ENCODE assay signal across 9 mouse cellular contexts in the genomic region with DNA sequence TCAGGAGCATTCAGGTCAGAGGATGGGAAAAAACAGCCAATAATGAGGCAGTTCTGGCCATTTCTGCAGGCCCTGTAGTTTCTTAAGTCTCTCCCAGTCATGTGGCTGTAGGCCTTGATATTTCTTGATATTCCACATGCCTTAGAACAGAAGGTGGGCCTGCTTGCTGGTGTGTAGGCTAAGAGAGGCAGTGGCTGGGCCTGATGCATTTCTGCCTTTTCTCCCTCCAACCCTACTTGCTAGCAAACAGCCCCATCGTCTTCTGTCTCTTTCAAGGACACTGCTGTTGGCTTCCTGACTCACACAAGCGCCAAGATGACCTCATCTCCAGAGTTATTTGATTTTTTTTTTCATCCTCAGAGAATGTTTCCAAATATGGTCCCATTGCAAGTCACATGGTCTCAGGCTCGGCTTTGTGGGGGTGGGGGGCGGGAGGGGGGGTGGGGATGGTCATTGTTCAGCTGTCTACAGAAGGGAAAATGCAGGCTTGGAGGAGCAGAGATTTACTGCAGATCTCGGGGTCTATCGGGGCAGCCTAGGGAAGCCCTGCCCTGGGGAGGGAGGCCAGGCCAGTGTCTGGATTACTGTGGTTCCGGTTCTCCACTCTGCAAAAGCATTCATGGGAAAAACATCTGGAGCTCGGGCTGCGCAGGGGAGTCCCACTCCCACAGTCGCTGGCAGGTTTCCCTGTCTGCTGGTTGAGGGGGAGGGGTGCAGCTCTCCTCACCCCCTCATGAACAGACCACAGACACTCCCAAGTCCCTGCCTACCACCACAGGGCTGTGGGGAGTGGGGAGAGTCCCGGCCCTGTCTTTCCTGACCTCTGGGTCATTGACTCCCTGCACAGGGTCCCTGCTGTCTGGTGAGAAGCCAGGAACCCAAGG. TPM values are rescaled to one million over a fixed set of nuclear protein-coding genes. Genes with fewer than 3 reads are reported as not detected.
DNase-seq lines count a peak whose midpoint lies in the region; ATAC-seq and TF ChIP-seq lines count a peak whose summit lies in the region.
"Had no signal": no experiment of that assay in that cellular context is flagged by ENCODE, and none has a peak within 500 bp of the region (broad histone marks: within the 10 kb centered on the region; RNA-seq: fewer than 3 reads in every experiment).

No protein-coding gene starts in this region.

- peak overlapping the region; percentile 64 for H3K27ac ChIP-seq in ES-E14 (ENCODE audit: insufficient read depth, low read depth, low read length, poor library complexity, severe bottlenecking)
- H3K27ac ChIP-seq in intestine, postnatal 0 days (ENCODE audit: low read depth, low read length) = peak overlapping the region; percentile 89

- in situ Hi-C loops in ES-E14 (cut with MboI; ENCODE audit: low sequenced_read_pairs in 2 of 2, unreplicated experiment in 2 of 2) = no loop called here

- peaks cover 11 to 36% of the 10 kb centered on the region in 2 experiments; a peak in 3 of 4 replicates for H3K4me1 ChIP-seq in ES-E14 (ENCODE audit: control insufficient read depth in 2 of 2, insufficient read depth in 2 of 2, low read length in 2 of 2, poor library complexity in 1 of 2)
- 0 out of 2 replicates have a peak, but pooled peaks cover 6% of the 10 kb centered on the region for H3K4me1 ChIP-seq in intestine, postnatal 0 days (replicated peaks; ENCODE audit: control insufficient read depth, insufficient read depth, low read length)
- H3K4me1 ChIP-seq in lung, adult 2 months (ENCODE audit: control insufficient read depth, insufficient read depth, low read length) = peaks cover 11% of the 10 kb centered on the region

- H3K36me3 ChIP-seq in ES-E14 (ENCODE audit: control insufficient read depth, insufficient read depth, low read length, poor library complexity, severe bottlenecking) = no peaks in the 10 kb centered on the region
- no peaks in the 10 kb centered on the region for H3K36me3 ChIP-seq in intestine, postnatal 0 days (ENCODE audit: control insufficient read depth, insufficient read depth)

- peak overlapping the region; percentile 55; the same call in 1 of the 2 replicates for H3K9ac ChIP-seq in ES-E14 (ENCODE audit: insufficient read depth, low read depth, low read length, poor library complexity, severe bottlenecking)
- no peak overlapping the region for H3K9ac ChIP-seq in intestine, postnatal 0 days (ENCODE audit: low read depth, low read length)

- H3K27me3 ChIP-seq in intestine, postnatal 0 days (replicated peaks; ENCODE audit: control insufficient read depth, insufficient read depth, low read length) = no peaks in the 10 kb centered on the region

- TF ChIP-seq POLR2A in lung, adult 2 months (IDR thresholded peaks at IDR 0.05; ENCODE audit: borderline replicate concordance, extremely low read depth, low read depth, low read length) = peak; percentile 29; the same call in 1 of the 2 replicates

- no peak for TF ChIP-seq CTCF in intestine, postnatal 0 days (IDR thresholded peaks at IDR 0.05; ENCODE audit: low read depth)
- TF ChIP-seq CTCF in lung, adult 2 months (IDR thresholded peaks at IDR 0.05; ENCODE audit: insufficient read depth, low read length) = no peak

- DNase-seq in ES-E14 (ENCODE audit: low read depth, low spot score) = no peak
- DNase-seq in embryo, embryonic 10.5 days (ENCODE audit: low spot score) = peak; percentile 61
- peak; percentile 100 for DNase-seq in heart, adult 11 months
- no peak for DNase-seq in lung, adult 2 months
- DNase-seq in ovary, postnatal 14 days (ENCODE audit: low spot score) = peak; percentile 63
- no peak for DNase-seq in thymus, postnatal 4 days
- no peak for DNase-seq in layer of hippocampus, postnatal 25 days (ENCODE audit: extremely low spot score in 1 of 2, low spot score in 1 of 2)

- no peaks in the 10 kb centered on the region for H3K9me3 ChIP-seq in ES-E14 (ENCODE audit: control insufficient read depth, insufficient read depth, low read depth, low read length)
- H3K9me3 ChIP-seq in intestine, postnatal 0 days (ENCODE audit: control insufficient read depth) = no peaks in the 10 kb centered on the region

- WGBS in intestine, postnatal 0 days = 29% methylated on average over 11 of the region's 11 CpGs
- 10% methylated on average over 11 of the region's 11 CpGs for WGBS in lung, adult 2 months

- H3K4me3 ChIP-seq in ES-E14 (ENCODE audit: insufficient read depth in 1 of 2, low read depth in 1 of 2, low read length in 2 of 2, poor library complexity in 1 of 2, severe bottlenecking in 1 of 2) = peak overlapping the region in 1 of 2 experiments; percentile 29; a peak in 2 of 4 replicates
- H3K4me3 ChIP-seq in intestine, postnatal 0 days (ENCODE audit: low read depth, low read length) = no peak overlapping the region
- H3K4me3 ChIP-seq in lung, adult 2 months (replicated peaks; ENCODE audit: extremely low read depth, low read depth, low read length) = no peak overlapping the region
- H3K4me3 ChIP-seq: megakaryocyte, embryonic 14.5 days had no signal

- H3K4me2 ChIP-seq in intestine, postnatal 0 days (replicated peaks; ENCODE audit: low read depth) = peak overlapping the region; percentile 13; the same call in 1 of the 2 replicates

- peak; percentile 57 for ATAC-seq in intestine, postnatal 0 days

TF ChIP-seq in ES-E14, 5 proteins besides CTCF, POLR2A, EP300 and RAD21:
- TF ChIP-seq ZNF384 (IDR thresholded peaks at IDR 0.05; ENCODE audit: low read depth, low read length) (0 out of 2 replicates have a peak, but pooled peaks have one; percentile 34), MAFK (IDR thresholded peaks at IDR 0.05; ENCODE audit: insufficient read depth, low read depth, low read length) (no peak)

RNA-seq across cellular contexts. Expression of gene Apol6, which starts 7.0 kb away (rescaled TPM):
- total RNA-seq in ES-E14 (2012; rRNA removed) = 3.0 and 3.3 TPM in 2 replicates
- 0.67 and 1.3 TPM in 2 replicates for polyA plus RNA-seq in intestine, postnatal 0 days (2015; fragmentation: Nextera tagmentation; extraction: Ambion mirVana)
- polyA plus RNA-seq in lung, adult 2 months (2012; rRNA removed) = 5.3 and 7.5 TPM in 2 replicates
- total RNA-seq in layer of hippocampus, postnatal 25 days (2021) = not detected

RNA-seq across cellular contexts. Expression of gene Mb, which starts 12.9 kb away (rescaled TPM):
- 0.32 TPM in 1 of 2 replicates, not detected in the other for total RNA-seq in ES-E14 (2012; rRNA removed)
- 0.16 and 0.24 TPM in 2 replicates for polyA plus RNA-seq in intestine, postnatal 0 days (2015; fragmentation: Nextera tagmentation; extraction: Ambion mirVana)
- 88.1 and 320 TPM in 2 replicates for polyA plus RNA-seq in lung, adult 2 months (2012; rRNA removed)
- under 1 TPM in 1 of 2 experiments, not detected in 1; 0.52 TPM for total RNA-seq in layer of hippocampus, postnatal 25 days (2021)

Comparison
In these comparisons a context has a peak if more than half of its experiments do, and no peak if none do; other contexts are left out.
1. DNase-seq: peak in embryo, embryonic 10.5 days (single experiment), heart, adult 11 months (single experiment) and ovary, postnatal 14 days (single experiment); none in ES-E14 (single experiment), lung, adult 2 months (single experiment), thymus, postnatal 4 days (single experiment) and layer of hippocampus, postnatal 25 days (0 of 2).